Mouse (Mus musculus): Measurements from ENCODE around the gene Pnisr.

Gene Pnisr

GRCm38 (mm10) chr4:21847481-21848286, at the start of gene Pnisr:
TSS of gene Pnisr (plus strand) at chr4:21847583.
- DNase-seq (ENCODE audit: low spot score): peak; percentile 87

GRCm38 (mm10) chr4:21801013-21801412, 46.4 kb upstream of the Pnisr start:
- no peak for DNase-seq (ENCODE audit: low spot score)

- no peak for DNase-seq (ENCODE audit: low spot score)
These were observed 45.8 kb upstream of the Pnisr start for GRCm38 (mm10) chr4:21801620-21802019.

- no peak for DNase-seq (ENCODE audit: low spot score)
These were observed 40.2 kb upstream of the Pnisr start for GRCm38 (mm10) chr4:21807204-21807603.

GRCm38 (mm10) chr4:21810608-21811007, 36.8 kb upstream of the Pnisr start:
- DNase-seq (ENCODE audit: low spot score): no peak

- DNase-seq (ENCODE audit: low spot score): no peak
These were observed 34.7 kb upstream of the Pnisr start for GRCm38 (mm10) chr4:21812635-21813034.

- peak; percentile 15 for DNase-seq (ENCODE audit: low spot score)
These were observed 33.4 kb upstream of the Pnisr start for GRCm38 (mm10) chr4:21814029-21814428.

GRCm38 (mm10) chr4:21826616-21827015, 20.8 kb upstream of the Pnisr start:
- no peak for DNase-seq (ENCODE audit: low spot score)

GRCm38 (mm10) chr4:21832844-21833243, 14.5 kb upstream of the Pnisr start:
- DNase-seq (ENCODE audit: low spot score): no peak

- DNase-seq (ENCODE audit: low spot score): no peak
These were observed 876 bp downstream of the Pnisr start for GRCm38 (mm10) chr4:21848287-21848630.

- no peak for DNase-seq (ENCODE audit: low spot score)
These were observed 10.1 kb downstream of the Pnisr start for GRCm38 (mm10) chr4:21857481-21857880.

- no peak for DNase-seq (ENCODE audit: low spot score)
These were observed 17.8 kb downstream of the Pnisr start for GRCm38 (mm10) chr4:21865226-21865625.

- no peak for DNase-seq (ENCODE audit: low spot score)
These were observed 31.4 kb downstream of the Pnisr start for GRCm38 (mm10) chr4:21878776-21879175.

- DNase-seq (ENCODE audit: low spot score): peak; percentile 55
These were observed 32.3 kb downstream of the Pnisr start, which contains the start of gene Coq3 for GRCm38 (mm10) chr4:21879565-21880220. TSS of gene Coq3 (plus strand) at chr4:21879673.

- DNase-seq (ENCODE audit: low spot score): no peak
These were observed 35.4 kb downstream of the Pnisr start for GRCm38 (mm10) chr4:21882806-21883205.

- no peak for DNase-seq (ENCODE audit: low spot score)
These were observed 38.4 kb downstream of the Pnisr start for GRCm38 (mm10) chr4:21885831-21886230.

All from spleen, adult 12 weeks (tissue).